Mouse (Mus musculus) right cerebral cortex, postnatal 4 days (tissue): Measurements from ENCODE around the gene Pon3.

Source experiments
- DNase-seq: peaks from one replicate; pipeline ENCODE4 v3.0.0-alpha.2; 2022

Pon3 gene

GRCm38 (mm10) chr6:5255722-5256451, at the start of gene Pon3:
Gene Pon3, minus strand, starts transcription at chr6:5256286.
- DNase-seq = no peak

GRCm38 (mm10) chr6:5304956-5305355, 48.9 kb upstream of the Pon3 start:
- no peak for DNase-seq

- DNase-seq = no peak
Measured at GRCm38 (mm10) chr6:5300629-5301028, 44.5 kb upstream of the Pon3 start.

- DNase-seq = no peak
Measured at GRCm38 (mm10) chr6:5299561-5299960, 43.5 kb upstream of the Pon3 start.

GRCm38 (mm10) chr6:5298092-5298554, 42.0 kb upstream of the Pon3 start, which contains the start of gene Pon2:
Gene Pon2, minus strand, starts transcription at chr6:5298455.
- peak; percentile 39 for DNase-seq

- peak; percentile 5 for DNase-seq
Measured at GRCm38 (mm10) chr6:5297321-5298091, 41.4 kb upstream of the Pon3 start.

- DNase-seq = no peak
Measured at GRCm38 (mm10) chr6:5296067-5296466, 40.0 kb upstream of the Pon3 start.

GRCm38 (mm10) chr6:5294659-5295449, 38.8 kb upstream of the Pon3 start:
- DNase-seq = no peak

GRCm38 (mm10) chr6:5292841-5293240, 36.8 kb upstream of the Pon3 start:
- DNase-seq = no peak

GRCm38 (mm10) chr6:5291450-5291849, 35.4 kb upstream of the Pon3 start:
- no peak for DNase-seq

- DNase-seq = no peak
Measured at GRCm38 (mm10) chr6:5287919-5288318, 31.8 kb upstream of the Pon3 start.

- DNase-seq = no peak
Measured at GRCm38 (mm10) chr6:5287392-5287791, 31.3 kb upstream of the Pon3 start.

GRCm38 (mm10) chr6:5282418-5282817, 26.3 kb upstream of the Pon3 start:
- no peak for DNase-seq

- DNase-seq = no peak
Measured at GRCm38 (mm10) chr6:5280576-5281305, 24.7 kb upstream of the Pon3 start.

GRCm38 (mm10) chr6:5277972-5278371, 21.9 kb upstream of the Pon3 start:
- DNase-seq = no peak

- no peak for DNase-seq
Measured at GRCm38 (mm10) chr6:5269641-5270040, 13.6 kb upstream of the Pon3 start.

GRCm38 (mm10) chr6:5264793-5265192, 8.7 kb upstream of the Pon3 start:
- DNase-seq = no peak

- no peak for DNase-seq
Measured at GRCm38 (mm10) chr6:5263250-5263999, 7.3 kb upstream of the Pon3 start.

- no peak for DNase-seq
Measured at GRCm38 (mm10) chr6:5262322-5263249, 6.5 kb upstream of the Pon3 start.

- DNase-seq = no peak
Measured at GRCm38 (mm10) chr6:5255291-5255690, 795 bp downstream of the Pon3 start.

- DNase-seq = no peak
Measured at GRCm38 (mm10) chr6:5254869-5255268, 1.2 kb downstream of the Pon3 start.
